Mouse (Mus musculus): ENCODE results near the gene Stum.
"Not testable (repeated sequence)": the region's sequence is repeated elsewhere in the genome, so short reads cannot be mapped to it uniquely, and the experiment has no call there.

GRCm38 (mm10) chr1:180518899-180519298 is 35.6 kb upstream of the Stum start:
- TF ChIP-seq CTCF (IDR thresholded peaks at IDR 0.05); EP300 (IDR thresholded peaks at IDR 0.05; ENCODE audit: insufficient read depth, low read depth, low read length); POLR2A (IDR thresholded peaks at IDR 0.05; ENCODE audit: insufficient read depth, low read depth, low read length): not testable (repeated sequence)

Data from heart, adult 2 months (tissue).